In the genomic region with DNA sequence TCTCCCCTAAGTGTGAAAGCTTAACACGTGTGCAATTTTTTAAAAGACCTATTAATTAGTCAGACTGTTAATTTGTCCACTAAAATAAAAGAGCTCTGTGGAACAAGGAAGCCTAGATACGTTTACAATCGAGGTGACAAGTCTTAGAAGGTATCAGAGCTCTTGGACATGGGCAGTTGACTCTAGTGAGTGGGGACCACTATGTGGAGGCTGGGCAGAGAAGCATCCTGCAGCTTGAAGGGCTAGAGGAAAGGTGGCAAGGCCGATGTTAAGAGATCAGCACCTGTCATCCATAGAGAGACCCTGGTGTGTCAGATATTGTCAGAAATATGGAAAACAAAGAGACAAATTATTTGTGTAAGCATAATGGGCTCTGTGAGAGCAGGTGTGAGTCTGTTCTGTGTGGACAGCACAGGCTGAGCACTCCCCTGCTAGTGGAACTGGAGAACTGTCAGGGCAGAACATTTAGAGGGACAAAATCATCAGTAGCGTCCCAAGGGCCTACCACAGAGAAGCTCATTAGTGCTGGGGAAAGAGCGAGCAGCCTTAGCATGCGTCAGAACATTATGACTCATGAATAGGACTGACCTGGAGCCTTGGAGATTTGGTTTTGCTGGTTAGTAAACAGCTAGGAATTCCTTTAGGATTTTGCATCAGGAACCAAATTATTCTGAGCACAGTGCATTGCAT, we compare ENCODE assay signal across 15 mouse cellular contexts.
A peak's percentile ranks its signal among the peaks of the same experiment; 100 is the strongest.
DNase-seq lines count a peak whose midpoint lies in the region; ATAC-seq lines count a peak whose summit lies in the region.
"Had no signal": no experiment of that assay in that cellular context is flagged by ENCODE, and none has a peak within 500 bp of the region (broad histone marks: within the 10 kb centered on the region; RNA-seq: fewer than 3 reads in every experiment).

No protein-coding gene starts in this region.

- no peaks in the 10 kb centered on the region for H3K27me3 ChIP-seq in embryonic facial prominence, embryonic 15.5 days
- H3K27me3 ChIP-seq in midbrain, embryonic 11.5 days (ENCODE audit: control insufficient read depth, insufficient read depth, low read length): no peaks in the 10 kb centered on the region
- H3K27me3 ChIP-seq: heart, embryonic 15.5 days; megakaryocyte, embryonic 14.5 days had no signal

- H3K4me2 ChIP-seq in embryonic facial prominence, embryonic 15.5 days (replicated peaks): no peak overlapping the region
- no peak overlapping the region for H3K4me2 ChIP-seq in midbrain, embryonic 11.5 days
- H3K4me2 ChIP-seq: heart, embryonic 15.5 days had no signal

- no peak overlapping the region for H3K9ac ChIP-seq in embryonic facial prominence, embryonic 15.5 days
- H3K9ac ChIP-seq in midbrain, embryonic 11.5 days (ENCODE audit: low read length): no peak overlapping the region
- H3K9ac ChIP-seq: heart, embryonic 15.5 days had no signal

- H3K36me3 ChIP-seq in embryonic facial prominence, embryonic 15.5 days: no peaks in the 10 kb centered on the region
- no peaks in the 10 kb centered on the region for H3K36me3 ChIP-seq in midbrain, embryonic 11.5 days (ENCODE audit: control insufficient read depth, insufficient read depth, low read length)
- H3K36me3 ChIP-seq: heart, embryonic 15.5 days; limb, embryonic 10.5 days had no signal

- WGBS in embryonic facial prominence, embryonic 15.5 days: 72% methylated on average over 7 of the region's 7 CpGs
- WGBS in midbrain, embryonic 11.5 days: 80% methylated on average over 7 of the region's 7 CpGs

- no peak overlapping the region for H3K4me3 ChIP-seq in embryonic facial prominence, embryonic 15.5 days (replicated peaks)
- no peak overlapping the region for H3K4me3 ChIP-seq in midbrain, embryonic 11.5 days (ENCODE audit: low read depth, low read length)
- H3K4me3 ChIP-seq: gastrocnemius, adult 2 months; heart, embryonic 15.5 days; limb, embryonic 10.5 days; megakaryocyte, embryonic 14.5 days had no signal

- H3K4me1 ChIP-seq in embryonic facial prominence, embryonic 15.5 days: no peaks in the 10 kb centered on the region
- 0 out of 2 replicates have a peak, but pooled peaks cover 2% of the 10 kb centered on the region for H3K4me1 ChIP-seq in midbrain, embryonic 11.5 days (ENCODE audit: control insufficient read depth, insufficient read depth, low read length)
- H3K4me1 ChIP-seq: heart, embryonic 15.5 days; limb, embryonic 10.5 days; megakaryocyte, embryonic 14.5 days had no signal

- ATAC-seq in embryonic facial prominence, embryonic 15.5 days (ENCODE audit: insufficient number of reproducible peaks, low FRiP score, low TSS enrichment, low read depth): peak; percentile 29; the same call in 1 of the 2 replicates
- peak; percentile 63; the same call in 1 of the 2 replicates for ATAC-seq in midbrain, embryonic 11.5 days (ENCODE audit: low FRiP score)
- ATAC-seq in granulocyte monocyte progenitor cell, adult 5-6 weeks (replicated peaks; ENCODE audit: poor library complexity, severe bottlenecking): no peak

- no peaks in the 10 kb centered on the region for H3K9me3 ChIP-seq in embryonic facial prominence, embryonic 15.5 days (replicated peaks)
- no peaks in the 10 kb centered on the region for H3K9me3 ChIP-seq in midbrain, embryonic 11.5 days (ENCODE audit: control insufficient read depth, low read length)
- H3K9me3 ChIP-seq: heart, embryonic 15.5 days; limb, embryonic 10.5 days; megakaryocyte, embryonic 14.5 days had no signal

- DNase-seq in heart, adult 11 months: peak; percentile 51
- no peak for DNase-seq in heart, adult 9 months (ENCODE audit: low spot score in 2 of 2)
- DNase-seq in midbrain, embryonic 11.5 days (ENCODE audit: low spot score, missing footprints): no peak
- DNase-seq in retina, postnatal 1 day: peak; percentile 33
- DNase-seq in spleen, adult 12 weeks (ENCODE audit: low spot score): no peak
- DNase-seq in kidney, postnatal 14 days: no peak
- DNase-seq: cerebellum, adult 8-10 months; gastrocnemius, adult 2 months; kidney, adult 18-20 months; lung, adult 18-20 months had no signal

- H3K27ac ChIP-seq in embryonic facial prominence, embryonic 15.5 days (replicated peaks): no peak overlapping the region
- H3K27ac ChIP-seq in midbrain, embryonic 11.5 days (ENCODE audit: low read depth, low read length): no peak overlapping the region
- H3K27ac ChIP-seq: gastrocnemius, adult 2 months; heart, embryonic 15.5 days; limb, embryonic 10.5 days had no signal

Comparison
In these comparisons a context has a peak if more than half of its experiments do, and no peak if none do; other contexts are left out.
1. DNase-seq: peak in heart, adult 11 months (single experiment) and retina, postnatal 1 day (single experiment); none in heart, adult 9 months (0 of 2), midbrain, embryonic 11.5 days (single experiment), spleen, adult 12 weeks (single experiment) and kidney, postnatal 14 days (single experiment).